Mouse (Mus musculus) kidney, adult 2 months (tissue): ENCODE measurements around the gene Snx9.

ENCODE experiments used
- CTCF ChIP-seq: fragments of 200-500 bp; conservative IDR thresholded peaks from 2 replicates; pipeline ENCODE4 v1.5.1; 2011; ENCODE audit warnings: low read depth, mild to moderate bottlenecking, control low read depth, low read length, moderate library complexity, mixed read lengths; ENCODE audit not compliant: insufficient read depth, insufficient read length
- POLR2A ChIP-seq: fragments of 200-500 bp; IDR thresholded peaks from one replicate; pipeline ENCODE4 v1.6.1; 2011; ENCODE audit warnings: low read depth, low read length, control low read depth

DNA sequence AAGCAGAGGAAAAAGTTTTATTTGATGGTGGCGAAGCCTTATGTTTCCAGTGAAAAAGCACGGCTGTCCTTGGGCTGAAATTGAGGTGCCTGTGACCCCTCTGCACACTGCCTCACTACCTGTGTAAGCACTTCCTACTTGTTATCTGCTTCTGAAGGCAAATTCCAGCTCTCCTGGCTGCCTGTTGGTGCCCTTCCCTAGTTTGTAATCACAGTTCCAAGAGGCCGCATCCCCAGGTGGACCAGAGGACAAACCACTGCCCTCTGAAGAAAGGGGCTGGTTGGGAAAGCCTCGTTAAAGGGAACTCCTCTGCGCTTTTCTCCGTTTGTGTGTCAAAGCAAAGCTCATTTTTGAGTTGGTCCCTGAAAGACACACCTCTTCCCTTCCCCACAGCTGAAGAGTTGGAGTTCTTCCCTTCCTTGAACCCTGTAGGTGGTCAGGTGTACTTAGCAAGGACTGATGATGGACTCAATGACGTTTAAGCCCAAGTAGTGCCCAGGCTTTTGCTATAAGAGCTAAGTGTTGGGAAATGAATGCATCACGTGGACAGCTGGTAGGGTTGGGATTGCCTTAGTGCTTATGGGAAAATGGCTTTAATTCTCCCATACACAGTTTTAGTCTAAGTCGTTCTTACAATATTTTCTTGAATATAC, 2.0 kb downstream of the Snx9 start:
- TF ChIP-seq CTCF = no peak
- no peak for TF ChIP-seq POLR2A
